Mouse (Mus musculus) intestine, embryonic 15.5 days (tissue): ENCODE data around the gene Pou1f1. TPM values are rescaled to one million over a fixed set of nuclear protein-coding genes. Genes with fewer than 3 reads are reported as not detected.

Experiments used
- ATAC-seq: fragments of 200-750 bp; cut with Nextera tagmentation; 2 replicates; pipeline ENCODE4 v1.8.0; 2017; ENCODE audit warnings: moderate TSS enrichment, moderate library complexity
- H3K27ac ChIP-seq: fragments of 300-500 bp; sonication (generic); 2 replicates; pipeline ENCODE4 v1.5.1; 2015; ENCODE audit warnings: mild to moderate bottlenecking, inconsistent platforms
- H3K27me3 ChIP-seq: fragments of 300-500 bp; sonication (generic); replicated peaks from 2 replicates; pipeline ENCODE4 v1.6.1; 2015; ENCODE audit warnings: inconsistent platforms
- H3K36me3 ChIP-seq: fragments of 300-500 bp; sonication (generic); 2 replicates; pipeline ENCODE4 v1.6.1; 2015; ENCODE audit warnings: inconsistent platforms
- H3K4me1 ChIP-seq: fragments of 300-500 bp; sonication (generic); replicated peaks from 2 replicates; pipeline ENCODE4 v1.6.1; 2015; ENCODE audit warnings: inconsistent platforms
- H3K4me2 ChIP-seq: fragments of 300-500 bp; sonication (generic); replicated peaks from 2 replicates; pipeline ENCODE4 v1.6.1; 2015; ENCODE audit warnings: mild to moderate bottlenecking, inconsistent platforms
- H3K4me3 ChIP-seq: fragments of 300-500 bp; sonication (generic); replicated peaks from 2 replicates; pipeline ENCODE4 v1.5.1; 2015; ENCODE audit warnings: inconsistent platforms
- H3K9ac ChIP-seq: fragments of 300-500 bp; sonication (generic); 2 replicates; pipeline ENCODE4 v1.6.1; 2015; ENCODE audit warnings: inconsistent platforms
- H3K9me3 ChIP-seq: fragments of 300-500 bp; sonication (generic); 2 replicates; pipeline ENCODE4 v1.6.1; 2016; ENCODE audit warnings: inconsistent platforms
- WGBS: fragments of 180-500 bp; shearing (Covaris S2); methylation state at CpG from one replicate; pipeline ENCODE4 v1.1.7; 2015; 5-methylcytosine and 5-hydroxymethylcytosine counted together
- polyA plus RNA-seq: library from polyadenylated mRNA; unstranded; fragments of >200 nt; fragmentation: Nextera tagmentation; extraction: Ambion mirVana; gene quantifications from 2 replicates; pipeline ENCODE4 v1.2.1, GENCODE M21; 2015

Gene Pou1f1
- polyA plus RNA-seq, 1 experiment from 2014 or later = not detected

DNA sequence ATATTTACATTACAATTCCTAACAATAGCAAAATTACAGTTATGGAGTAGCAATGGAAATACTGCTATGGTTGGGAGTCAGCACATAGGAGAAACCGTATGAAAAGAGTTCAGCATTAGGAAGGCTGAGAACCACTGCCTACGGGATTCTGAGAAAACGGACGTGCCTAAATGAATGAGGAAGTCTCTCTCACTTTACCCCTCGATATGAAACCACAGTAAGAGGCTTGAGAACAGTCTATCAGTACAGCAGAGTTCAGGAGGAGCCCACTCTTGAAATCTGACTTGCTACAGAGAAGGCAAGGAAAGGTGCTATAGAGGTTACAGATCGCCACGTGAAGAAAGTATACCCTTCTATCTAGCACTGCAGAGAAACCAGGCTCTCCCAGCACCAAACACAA lies 28.6 kb downstream of the Pou1f1 start:
- WGBS = 69% methylated on average over 7 of the region's 7 CpGs
- H3K36me3 ChIP-seq = 0 out of 2 replicates have a peak, but pooled peaks cover 3% of the 10 kb centered on the region
- no peaks in the 10 kb centered on the region for H3K9me3 ChIP-seq
- H3K9ac ChIP-seq = no peak overlapping the region
- no peaks in the 10 kb centered on the region for H3K4me1 ChIP-seq
- no peak overlapping the region for H3K4me2 ChIP-seq
- H3K27ac ChIP-seq = no peak overlapping the region
- ATAC-seq = no peak
- H3K27me3 ChIP-seq = no peaks in the 10 kb centered on the region
- no peak overlapping the region for H3K4me3 ChIP-seq

DNA sequence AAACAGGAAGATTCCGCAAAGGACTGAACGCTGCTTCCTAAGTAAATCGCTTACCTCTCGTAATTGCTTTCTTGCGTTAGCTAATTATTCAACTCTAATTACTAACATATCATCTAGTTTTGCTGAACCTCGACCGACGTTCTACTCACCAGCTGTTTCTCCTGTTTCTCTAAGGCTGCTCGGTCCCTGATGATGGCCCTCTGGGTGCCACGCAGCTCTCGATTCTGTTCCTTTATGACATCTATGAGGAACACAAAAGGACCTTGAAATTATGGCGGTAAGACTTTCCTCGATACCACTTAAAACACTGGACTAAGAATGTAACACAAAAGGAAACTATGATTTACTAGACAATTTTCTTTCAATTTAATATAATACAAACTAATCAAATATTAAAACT lies 30.5 kb downstream of the Pou1f1 start:
- Histone ChIP-seq H3K4me3 (no peak overlapping the region), H3K4me2 (no peak overlapping the region), H3K27me3 (no peaks in the 10 kb centered on the region), H3K9ac (no peak overlapping the region), H3K27ac (no peak overlapping the region), H3K36me3 (no peaks in the 10 kb centered on the region), H3K4me1 (no peaks in the 10 kb centered on the region), H3K9me3 (no peaks in the 10 kb centered on the region)
- 86% methylated on average over 13 of the region's 13 CpGs for WGBS
- ATAC-seq = no peak

DNA sequence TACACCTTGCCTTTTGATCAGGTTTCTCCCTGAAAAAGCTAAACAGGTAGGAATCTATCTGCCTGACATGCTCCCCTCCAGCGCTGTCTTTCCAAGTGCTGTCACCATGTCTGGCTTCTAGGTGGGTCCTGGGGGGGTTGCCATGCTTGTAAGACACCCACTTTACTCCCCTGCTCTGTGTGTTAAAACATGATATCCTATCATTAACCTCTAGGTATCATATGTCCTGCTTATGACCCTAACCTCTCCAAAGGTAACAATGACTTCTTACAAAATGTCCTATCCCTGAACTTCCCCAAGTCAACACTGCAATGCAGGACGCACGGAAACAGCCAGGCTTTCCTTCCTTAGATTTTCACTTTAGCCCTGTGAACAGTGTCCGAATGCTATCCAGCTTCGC lies 34.0 kb downstream of the Pou1f1 start:
- no peak overlapping the region for H3K9ac ChIP-seq
- no peak overlapping the region for H3K4me2 ChIP-seq
- WGBS = 79% methylated on average over 5 of the region's 5 CpGs
- no peaks in the 10 kb centered on the region for H3K9me3 ChIP-seq
- no peak for ATAC-seq
- no peak overlapping the region for H3K4me3 ChIP-seq
- no peaks in the 10 kb centered on the region for H3K4me1 ChIP-seq
- H3K36me3 ChIP-seq = no peaks in the 10 kb centered on the region
- H3K27me3 ChIP-seq = no peaks in the 10 kb centered on the region
- no peak overlapping the region for H3K27ac ChIP-seq

DNA sequence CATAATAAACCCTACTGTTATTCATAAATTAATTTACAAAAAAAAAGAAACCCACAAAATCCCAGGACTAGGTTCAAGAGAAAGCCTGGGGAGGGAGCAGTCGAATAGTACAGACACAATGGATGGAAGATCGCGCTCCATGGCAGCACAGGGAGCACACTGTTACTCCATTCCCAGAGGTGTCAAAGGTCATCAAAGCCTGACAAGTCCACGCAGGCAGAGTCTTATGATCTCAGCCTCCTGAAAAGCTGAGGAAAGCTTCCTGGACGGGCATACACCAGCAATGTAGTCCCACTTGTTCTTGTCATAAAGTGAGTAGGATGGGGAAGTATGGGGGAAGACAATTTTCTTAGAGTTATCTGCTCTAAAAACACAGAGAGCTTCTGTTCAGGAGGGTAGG lies 37.1 kb downstream of the Pou1f1 start:
- no peak overlapping the region for H3K9ac ChIP-seq
- no peak overlapping the region for H3K27ac ChIP-seq
- 0 out of 2 replicates have a peak, but pooled peaks cover 3% of the 10 kb centered on the region for H3K4me1 ChIP-seq
- WGBS = 62% methylated on average over 5 of the region's 5 CpGs
- ATAC-seq = peak; percentile 6; the same call in 1 of the 2 replicates
- no peak overlapping the region for H3K4me3 ChIP-seq
- no peaks in the 10 kb centered on the region for H3K27me3 ChIP-seq
- H3K36me3 ChIP-seq = no peaks in the 10 kb centered on the region
- H3K9me3 ChIP-seq = no peaks in the 10 kb centered on the region
- no peak overlapping the region for H3K4me2 ChIP-seq

DNA sequence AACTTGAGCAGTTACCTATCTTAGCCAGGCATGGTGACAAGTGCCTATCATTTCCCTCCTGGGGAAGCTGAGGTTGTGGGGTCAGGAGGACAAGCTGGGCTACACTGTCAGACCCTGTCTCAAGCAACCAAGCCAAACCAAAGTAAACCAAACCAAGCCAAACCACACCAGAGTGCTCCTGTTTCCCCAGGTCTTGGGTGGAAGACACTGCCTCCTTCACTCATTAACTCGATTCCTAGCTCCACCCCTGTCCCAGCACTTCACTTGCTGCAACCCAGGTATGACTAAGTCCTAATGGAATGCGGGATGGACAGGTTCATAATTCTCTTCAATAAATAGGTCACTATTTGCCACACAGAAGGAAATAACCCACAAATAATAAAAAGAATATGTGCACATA lies 39.3 kb downstream of the Pou1f1 start:
- Histone ChIP-seq H3K4me2 (peak overlapping the region; percentile 12), H3K9ac (no peak overlapping the region), H3K4me3 (no peak overlapping the region), H3K9me3 (no peaks in the 10 kb centered on the region), H3K27me3 (no peaks in the 10 kb centered on the region), H3K27ac (0 out of 2 replicates have a peak overlapping the region, but pooled peaks have one; percentile 14), H3K36me3 (no peaks in the 10 kb centered on the region), H3K4me1 (peaks cover 6% of the 10 kb centered on the region; the same call in 1 of the 2 replicates)
- 51% methylated on average over 2 of the region's 2 CpGs for WGBS
- peak; percentile 71 for ATAC-seq

DNA sequence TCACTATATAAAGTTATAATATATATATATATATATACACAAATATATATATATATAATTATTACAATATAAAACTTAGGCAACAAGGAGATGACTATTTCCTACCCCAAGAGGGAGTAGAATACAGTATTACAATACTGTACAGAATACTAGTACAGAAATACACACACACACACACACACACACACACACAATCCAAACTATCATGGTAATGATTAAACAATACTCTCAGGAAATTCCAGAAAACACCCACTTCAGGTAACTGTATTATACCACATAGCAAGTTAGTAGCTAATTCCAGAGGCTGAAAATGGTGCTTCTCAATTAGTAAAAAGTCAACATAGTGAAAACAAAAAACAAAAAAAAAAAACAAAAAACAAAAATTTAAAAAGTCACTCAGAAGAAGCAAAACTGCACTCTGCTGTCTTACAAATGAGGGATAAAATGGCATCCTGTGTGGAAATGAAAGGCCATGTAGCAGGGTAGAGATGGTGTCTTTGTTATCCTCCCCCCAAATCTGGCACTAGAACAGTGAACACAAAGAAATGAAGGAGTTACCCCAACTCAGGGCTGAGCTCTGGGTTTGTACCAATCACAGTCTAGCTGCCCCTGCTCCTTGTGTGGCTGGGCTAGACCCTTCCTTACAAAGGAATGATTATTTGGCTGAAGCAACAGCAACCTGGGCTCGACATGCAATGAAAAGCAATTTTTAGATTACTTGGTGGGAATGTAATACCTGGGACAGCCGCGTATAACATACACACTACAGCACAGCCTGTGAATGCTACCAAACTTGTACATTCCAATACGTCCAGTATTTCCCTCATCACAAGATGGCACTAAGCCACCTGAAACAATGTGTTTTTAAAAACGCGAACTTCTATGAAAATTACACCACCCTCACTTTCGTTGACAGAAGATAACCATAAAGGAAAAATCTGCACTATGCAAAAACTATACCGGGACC lies 41.0 kb downstream of the Pou1f1 start:
- H3K27ac ChIP-seq = peak overlapping the region; percentile 77
- H3K36me3 ChIP-seq = no peaks in the 10 kb centered on the region
- peak overlapping the region; percentile 96 for H3K9ac ChIP-seq
- H3K4me1 ChIP-seq = peaks cover 6% of the 10 kb centered on the region; the same call in 1 of the 2 replicates
- no peaks in the 10 kb centered on the region for H3K9me3 ChIP-seq
- H3K4me3 ChIP-seq = peak overlapping the region; percentile 96
- H3K4me2 ChIP-seq = peak overlapping the region; percentile 61
- 5% methylated on average over 8 of the region's 8 CpGs for WGBS
- ATAC-seq = 0 out of 2 replicates have a peak, but pooled peaks have one; percentile 15
- H3K27me3 ChIP-seq = no peaks in the 10 kb centered on the region

DNA sequence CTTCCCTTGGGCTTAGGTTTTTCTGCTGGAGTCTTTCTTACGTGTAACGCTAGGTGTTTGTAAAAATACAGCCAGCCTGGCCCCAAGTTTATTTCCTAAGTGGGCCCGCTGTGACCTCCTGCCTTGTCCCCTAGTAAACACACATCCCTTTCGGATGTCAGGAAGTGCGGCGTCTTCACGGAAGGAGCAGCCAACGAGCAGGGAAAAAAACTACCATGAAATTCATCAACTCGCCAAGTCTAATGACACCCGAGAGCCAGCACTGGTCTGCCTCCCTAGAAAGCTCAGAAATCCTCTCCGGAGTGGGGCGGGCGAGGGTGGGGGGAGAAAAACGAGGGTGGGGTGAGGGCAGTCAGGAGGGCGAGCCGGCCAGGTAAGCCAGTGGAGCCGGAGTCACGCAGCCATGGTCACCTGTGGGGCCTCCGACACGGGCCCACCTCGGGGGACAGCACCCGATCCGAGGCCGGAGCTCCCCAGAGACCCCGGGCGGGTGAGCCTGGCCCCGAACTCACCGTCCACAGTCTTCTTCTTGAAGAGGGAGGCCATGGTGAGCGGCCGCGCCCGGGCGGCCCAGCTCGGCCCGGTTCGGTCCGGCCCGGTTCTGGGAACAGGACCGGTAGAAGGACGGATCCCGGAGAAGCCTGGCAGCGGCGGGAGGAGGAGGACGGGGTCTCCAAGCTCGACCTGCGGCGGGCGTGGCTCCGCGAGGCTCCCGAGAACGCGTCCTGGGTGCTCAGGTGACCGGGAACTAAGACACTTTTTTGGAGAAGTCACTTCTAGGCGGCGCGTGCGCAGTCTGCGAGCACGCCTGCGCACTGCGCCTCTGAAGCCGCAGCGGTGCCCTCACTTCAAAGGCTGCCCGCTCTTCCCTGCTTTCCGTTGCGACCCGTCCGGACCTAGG lies 41.9 kb downstream of the Pou1f1 start, which contains the start of gene Chmp2b:
Gene Chmp2b, minus strand, starts transcription at position 764 of the 901 bp plus-strand sequence.
- Histone ChIP-seq H3K9me3 (no peaks in the 10 kb centered on the region), H3K4me3 (peak within 1 kb of the TSS; percentile 96), H3K27me3 (no peaks in the 10 kb centered on the region), H3K4me1 (peaks cover 6% of the 10 kb centered on the region; the same call in 1 of the 2 replicates), H3K36me3 (no peaks in the 10 kb centered on the region), H3K4me2 (peak within 1 kb of the TSS; percentile 61), H3K9ac (peak within 1 kb of the TSS; percentile 96), H3K27ac (peak within 1 kb of the TSS; percentile 77)
- under 1% methylated on average over 69 of the region's 69 CpGs for WGBS
- peak; percentile 90 for ATAC-seq

DNA sequence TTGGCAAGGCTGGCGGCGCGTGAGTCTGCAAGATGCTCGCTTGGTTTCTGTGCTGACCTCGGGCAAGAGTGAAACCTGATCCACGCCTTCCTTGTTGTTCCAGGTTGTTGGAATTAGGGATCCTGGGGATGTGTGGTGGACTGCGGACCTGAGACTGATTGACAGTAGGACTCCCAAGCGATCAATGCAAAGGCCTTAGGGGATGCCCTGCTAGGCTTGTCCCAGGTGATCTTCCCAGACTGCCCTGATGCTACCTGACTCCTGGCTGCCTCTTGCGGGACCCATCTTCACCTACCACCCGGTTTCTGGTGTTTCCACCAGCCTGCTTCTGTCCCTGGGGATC lies 42.5 kb downstream of the Pou1f1 start:
- 2% methylated on average over 10 of the region's 10 CpGs for WGBS
- ATAC-seq = peak; percentile 46
- Histone ChIP-seq H3K9ac (peak overlapping the region; percentile 96), H3K9me3 (no peaks in the 10 kb centered on the region), H3K36me3 (no peaks in the 10 kb centered on the region), H3K27ac (0 out of 2 replicates have a peak overlapping the region, but pooled peaks have one; percentile 40), H3K4me1 (peaks cover 6% of the 10 kb centered on the region; the same call in 1 of the 2 replicates), H3K4me3 (peak overlapping the region; percentile 96), H3K27me3 (no peaks in the 10 kb centered on the region), H3K4me2 (peak overlapping the region; percentile 61)

DNA sequence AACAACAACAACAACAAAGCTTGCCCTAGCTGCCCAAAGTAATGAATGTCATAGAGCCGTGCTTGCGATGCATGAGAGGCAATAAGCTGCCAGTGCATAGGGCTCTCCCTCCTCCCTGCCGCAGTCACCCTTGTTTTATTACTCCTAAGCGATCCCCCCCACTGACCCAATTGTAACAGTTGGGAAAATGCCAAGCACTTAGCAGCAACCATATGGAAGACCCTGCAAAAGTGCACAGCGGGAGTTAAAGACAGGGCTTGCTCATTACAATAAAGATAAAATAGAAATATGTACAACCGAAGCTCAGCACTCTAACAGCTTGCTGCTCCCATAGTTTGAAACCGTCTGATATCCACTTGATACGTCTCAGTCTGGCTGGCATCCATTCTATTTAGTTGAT lies 44.0 kb downstream of the Pou1f1 start:
- Histone ChIP-seq H3K4me2 (0 out of 2 replicates have a peak overlapping the region, but pooled peaks have one; percentile 3), H3K9ac (no peak overlapping the region), H3K36me3 (no peaks in the 10 kb centered on the region), H3K27me3 (no peaks in the 10 kb centered on the region), H3K9me3 (no peaks in the 10 kb centered on the region), H3K4me3 (no peak overlapping the region), H3K27ac (peak overlapping the region; percentile 7; the same call in 1 of the 2 replicates), H3K4me1 (peaks cover 6% of the 10 kb centered on the region; the same call in 1 of the 2 replicates)
- WGBS = 44% methylated on average over 8 of the region's 8 CpGs
- no peak for ATAC-seq

DNA sequence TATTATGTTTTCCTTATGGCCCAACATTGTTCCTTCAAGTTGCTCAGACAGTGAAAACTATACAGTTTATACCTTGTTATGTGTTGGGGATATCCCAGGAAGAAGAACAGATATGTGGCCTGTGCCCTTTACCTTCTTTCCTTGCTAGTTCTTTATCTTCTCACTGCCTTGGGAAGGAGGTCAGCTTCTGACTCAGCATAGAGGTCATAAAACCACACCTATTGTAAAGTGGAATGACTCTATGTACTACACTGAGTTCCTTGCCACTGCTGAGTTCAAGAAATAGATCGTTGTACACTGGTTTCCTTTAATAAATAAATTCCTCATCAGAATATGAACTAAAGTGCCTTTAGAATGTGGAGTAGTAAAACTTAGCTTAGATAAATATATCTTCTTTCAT lies 44.6 kb downstream of the Pou1f1 start:
- 61% methylated on average over 1 of the region's 1 CpGs for WGBS
- peak; percentile 73 for ATAC-seq
- Histone ChIP-seq H3K9ac (no peak overlapping the region), H3K27ac (no peak overlapping the region), H3K4me1 (peaks cover 6% of the 10 kb centered on the region; the same call in 1 of the 2 replicates), H3K36me3 (no peaks in the 10 kb centered on the region), H3K9me3 (no peaks in the 10 kb centered on the region), H3K27me3 (no peaks in the 10 kb centered on the region), H3K4me3 (no peak overlapping the region), H3K4me2 (no peak overlapping the region)

DNA sequence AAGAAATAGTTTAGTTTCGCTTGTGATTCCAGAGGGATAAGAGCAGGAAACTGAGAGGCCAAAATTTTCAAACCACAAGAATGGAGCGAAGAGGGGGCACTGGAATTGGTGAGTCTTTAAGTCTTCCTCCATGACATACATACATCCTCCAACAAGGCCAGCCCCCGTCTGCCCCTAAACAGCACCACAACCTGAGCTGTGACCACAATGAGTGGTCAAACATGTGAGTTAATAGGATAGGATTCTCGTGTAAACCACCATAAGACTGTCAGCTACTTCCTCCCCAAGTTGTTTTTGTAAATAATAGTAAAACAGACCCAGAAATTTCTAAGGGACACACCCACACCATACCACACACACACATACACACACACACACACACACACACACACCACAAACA lies 48.5 kb downstream of the Pou1f1 start:
- H3K4me2 ChIP-seq = no peak overlapping the region
- no peak overlapping the region for H3K27ac ChIP-seq
- no peak overlapping the region for H3K4me3 ChIP-seq
- 76% methylated on average over 4 of the region's 4 CpGs for WGBS
- no peaks in the 10 kb centered on the region for H3K36me3 ChIP-seq
- no peak overlapping the region for H3K9ac ChIP-seq
- no peaks in the 10 kb centered on the region for H3K27me3 ChIP-seq
- no peaks in the 10 kb centered on the region for H3K9me3 ChIP-seq
- ATAC-seq = no peak
- H3K4me1 ChIP-seq = peaks cover 3% of the 10 kb centered on the region; the same call in 1 of the 2 replicates
